Mouse (Mus musculus) lung, adult 2 months (tissue): ENCODE data around the gene Galnt7.

ENCODE experiments used
- CTCF ChIP-seq: fragments of 200-500 bp; IDR thresholded peaks from 2 replicates; pipeline ENCODE4 v1.5.1; 2011; ENCODE audit warnings: mild to moderate bottlenecking, low read length, control low read depth; ENCODE audit not compliant: insufficient read depth
- POLR2A ChIP-seq: fragments of 200-500 bp; IDR thresholded peaks from 2 replicates; pipeline ENCODE4 v1.6.1; 2011; ENCODE audit warnings: low read depth, mild to moderate bottlenecking, control low read depth, low read length, borderline replicate concordance; ENCODE audit errors: extremely low read depth

DNA sequence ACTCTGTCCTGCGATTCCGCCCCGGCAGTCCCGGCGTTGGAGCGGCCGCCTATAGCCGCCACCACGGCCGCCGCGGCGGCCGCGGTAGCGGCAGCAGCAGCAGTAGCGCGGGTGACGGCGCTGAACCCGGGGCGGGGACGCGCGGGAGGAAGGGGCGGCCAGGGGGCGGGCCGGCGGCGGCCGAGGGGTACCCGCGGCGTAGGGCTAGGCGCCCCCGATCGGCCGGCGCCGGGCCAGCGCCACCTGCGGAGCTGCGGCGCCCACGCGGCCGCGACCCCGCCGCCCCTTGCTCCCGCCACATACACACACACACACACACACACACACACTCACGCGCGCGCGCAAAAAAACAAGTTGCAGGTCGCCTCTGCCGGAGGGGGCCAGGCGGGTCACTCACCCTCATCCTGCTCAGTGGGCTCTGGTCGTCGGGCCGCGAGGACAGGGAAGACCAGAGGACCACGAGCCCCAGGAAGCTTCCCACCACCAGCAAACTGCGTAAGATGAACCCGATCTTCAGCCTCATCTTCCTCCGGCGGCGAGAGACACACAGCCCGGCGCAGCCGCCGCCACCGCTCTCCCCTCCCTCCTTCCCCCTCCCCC is at the start of gene Galnt7:
- TF ChIP-seq CTCF = no peak
- peak; percentile 21; the same call in 1 of the 2 replicates for TF ChIP-seq POLR2A
